Mouse (Mus musculus): ENCODE measurements around the gene Apba1.

DNA sequence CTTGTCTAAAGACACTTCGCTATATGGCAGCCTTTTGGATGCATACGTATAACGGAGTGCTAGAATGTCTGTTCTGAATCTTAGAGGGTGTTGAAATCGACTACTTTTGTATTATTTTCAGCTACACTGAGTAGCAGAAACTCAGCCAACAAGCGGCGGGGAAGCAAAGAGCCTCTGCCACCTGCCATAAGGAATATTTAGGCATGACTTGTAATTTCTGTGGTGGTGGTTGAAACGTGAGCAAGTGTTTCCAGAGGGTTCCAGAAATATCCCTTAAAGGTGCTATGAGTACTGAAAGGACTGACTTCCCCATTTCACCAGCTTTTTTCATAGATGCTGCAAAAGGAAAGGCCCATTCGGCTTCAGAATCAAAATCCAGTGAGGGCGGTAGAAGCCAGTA lies 107.4 kb downstream of the Apba1 start:
- TF ChIP-seq CTCF (IDR thresholded peaks at IDR 0.05; ENCODE audit: low read depth) (no peak), EP300 (IDR thresholded peaks at IDR 0.05; ENCODE audit: low read depth) (no peak)
